Mouse (Mus musculus): Measurements from ENCODE around the gene Mmp14. TPM values are rescaled to one million over a fixed set of nuclear protein-coding genes. Genes with fewer than 3 reads are reported as not detected.

The Mmp14 gene
- polyA plus RNA-seq, 1 experiment from 2014 or later, result 235 TPM

DNA sequence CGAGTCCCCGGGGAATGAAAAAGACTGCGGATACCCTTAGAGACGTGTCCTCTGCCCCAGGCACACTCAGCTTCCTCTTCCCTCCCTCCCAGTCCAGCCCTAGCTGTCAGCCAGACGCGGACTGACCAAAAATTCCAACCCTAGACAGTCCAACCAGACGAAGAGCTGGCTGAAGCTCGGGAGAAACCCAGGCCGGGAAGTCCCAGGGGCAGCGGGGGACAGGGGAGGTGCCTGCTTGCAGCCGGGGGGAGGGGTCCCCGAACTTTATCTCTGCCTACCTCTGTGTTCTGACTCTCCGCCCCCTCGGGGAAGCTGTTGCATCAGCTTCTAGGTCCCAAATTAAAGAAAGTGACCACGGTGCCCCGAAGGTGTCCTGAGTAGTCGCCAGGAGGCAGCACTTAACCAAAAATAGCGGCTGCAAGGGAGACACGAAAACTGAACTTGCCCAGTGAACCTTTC is 13.8 kb upstream of the Mmp14 start, which contains the start of gene Slc7a7:
TSS of gene Slc7a7 (minus strand) at position 158 of the 459 bp plus-strand sequence.
- Histone ChIP-seq H3K27ac (replicated peaks; ENCODE audit: low read depth, low read length) (no peak within 1 kb of the TSS), H3K27me3 (replicated peaks; ENCODE audit: control insufficient read depth, insufficient read depth, low read length) (peaks cover 16% of the 10 kb centered on the region), H3K4me3 (ENCODE audit: low read depth, low read length) (peak within 1 kb of the TSS; percentile 9), H3K4me2 (ENCODE audit: low read depth, low read length) (peak within 1 kb of the TSS; percentile 35), H3K36me3 (ENCODE audit: control insufficient read depth, insufficient read depth, low read length) (no peaks in the 10 kb centered on the region), H3K4me1 (ENCODE audit: control insufficient read depth, insufficient read depth, low read length) (peaks cover 18% of the 10 kb centered on the region), H3K9me3 (ENCODE audit: control insufficient read depth, low read length) (no peaks in the 10 kb centered on the region), H3K9ac (ENCODE audit: low read depth, low read length) (peak within 1 kb of the TSS; percentile 40; the same call in 1 of the 2 replicates)
- whole genome bisulfite sequencing, result 5% methylated on average over 19 of the region's 19 CpGs
- DNase-seq (ENCODE audit: low spot score) (no peak), ATAC-seq (ENCODE audit: low read depth) (no peak)

DNA sequence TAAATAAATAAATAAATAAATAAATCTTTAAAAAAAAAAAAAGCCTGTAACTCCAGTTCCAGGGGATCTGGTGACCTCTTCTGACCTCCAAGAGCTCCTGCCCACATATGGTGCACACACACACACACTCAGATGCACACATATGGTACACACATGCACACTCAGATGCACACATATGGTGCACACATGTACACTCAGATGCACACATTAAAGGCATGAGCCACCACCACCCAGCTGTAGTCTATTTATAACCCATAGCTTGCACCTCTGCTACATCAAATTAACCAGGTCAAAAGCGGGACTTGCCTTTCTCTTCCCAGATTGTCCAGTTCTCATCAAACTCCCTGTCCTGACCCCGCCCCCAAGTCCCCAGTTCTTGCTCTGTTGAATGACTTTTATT is 10.4 kb upstream of the Mmp14 start:
- H3K36me3 ChIP-seq (ENCODE audit: control insufficient read depth, insufficient read depth, low read length), result no peaks in the 10 kb centered on the region
- H3K9ac ChIP-seq (ENCODE audit: low read depth, low read length), result no peak overlapping the region
- H3K27me3 ChIP-seq (replicated peaks; ENCODE audit: control insufficient read depth, insufficient read depth, low read length), result peaks cover 9% of the 10 kb centered on the region
- H3K9me3 ChIP-seq (ENCODE audit: control insufficient read depth, low read length), result no peaks in the 10 kb centered on the region
- 65% methylated on average over 2 of the region's 2 CpGs for WGBS
- DNase-seq (ENCODE audit: low spot score) (no peak), ATAC-seq (ENCODE audit: low read depth) (no peak)
- no peak overlapping the region for H3K4me2 ChIP-seq (ENCODE audit: low read depth, low read length)
- H3K4me1 ChIP-seq (ENCODE audit: control insufficient read depth, insufficient read depth, low read length), result peaks cover 8% of the 10 kb centered on the region; the same call in 1 of the 2 replicates
- no peak overlapping the region for H3K27ac ChIP-seq (replicated peaks; ENCODE audit: low read depth, low read length)
- H3K4me3 ChIP-seq (ENCODE audit: low read depth, low read length), result no peak overlapping the region

DNA sequence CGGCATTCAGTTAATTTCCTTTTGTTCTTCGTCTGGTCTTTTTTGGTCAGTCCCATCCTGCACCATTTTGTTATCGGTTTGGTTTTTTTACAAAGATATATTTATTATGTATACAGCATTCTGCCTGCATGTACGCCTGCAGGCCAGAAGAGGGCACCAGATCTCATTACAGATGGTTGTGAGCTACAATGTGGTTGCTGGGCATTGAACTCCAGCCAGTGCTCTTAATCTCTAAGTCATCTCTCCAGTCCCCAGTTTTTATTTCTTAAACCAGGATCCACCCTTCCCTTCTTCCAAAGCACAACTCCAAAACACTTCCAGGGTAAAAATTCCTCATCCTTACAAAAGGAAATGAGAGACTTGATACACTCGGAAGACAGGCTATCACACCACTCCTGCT is 8.0 kb upstream of the Mmp14 start:
- no peak for ATAC-seq (ENCODE audit: low read depth)
- H3K4me3 ChIP-seq (ENCODE audit: low read depth, low read length), result no peak overlapping the region
- no peak for DNase-seq (ENCODE audit: low spot score)
- H3K36me3 ChIP-seq (ENCODE audit: control insufficient read depth, insufficient read depth, low read length), result 0 out of 2 replicates have a peak, but pooled peaks cover 3% of the 10 kb centered on the region
- WGBS, result 71% methylated on average over 5 of the region's 5 CpGs
- H3K27me3 ChIP-seq (replicated peaks; ENCODE audit: control insufficient read depth, insufficient read depth, low read length), result no peaks in the 10 kb centered on the region
- H3K4me2 ChIP-seq (ENCODE audit: low read depth, low read length), result no peak overlapping the region
- H3K4me1 ChIP-seq (ENCODE audit: control insufficient read depth, insufficient read depth, low read length), result peaks cover 9% of the 10 kb centered on the region; the same call in 1 of the 2 replicates
- H3K27ac ChIP-seq (replicated peaks; ENCODE audit: low read depth, low read length), result no peak overlapping the region
- no peaks in the 10 kb centered on the region for H3K9me3 ChIP-seq (ENCODE audit: control insufficient read depth, low read length)
- H3K9ac ChIP-seq (ENCODE audit: low read depth, low read length), result no peak overlapping the region

DNA sequence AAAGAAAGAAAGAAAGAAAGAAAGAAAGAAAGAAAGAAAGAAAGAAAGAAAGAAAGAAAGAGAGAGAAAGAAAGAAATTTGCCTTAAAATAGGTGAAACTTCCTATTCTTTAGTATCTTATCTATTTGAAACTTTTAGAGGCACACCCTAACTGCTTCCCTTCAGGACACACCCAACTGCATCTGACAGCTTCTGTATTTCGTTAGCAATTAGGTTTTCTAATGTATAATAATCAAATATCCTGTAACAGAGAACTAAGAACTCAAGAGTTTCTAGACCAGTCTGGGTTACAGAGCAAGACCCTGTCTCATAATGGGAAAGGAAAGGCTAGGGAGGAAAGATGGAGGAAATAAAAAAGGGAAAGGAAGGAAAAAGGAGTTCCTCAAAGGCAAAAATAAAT is 6.8 kb upstream of the Mmp14 start:
- Histone ChIP-seq H3K4me2 (ENCODE audit: low read depth, low read length) (no peak overlapping the region), H3K36me3 (ENCODE audit: control insufficient read depth, insufficient read depth, low read length) (peaks cover 14% of the 10 kb centered on the region), H3K27ac (replicated peaks; ENCODE audit: low read depth, low read length) (no peak overlapping the region), H3K4me3 (ENCODE audit: low read depth, low read length) (no peak overlapping the region), H3K27me3 (replicated peaks; ENCODE audit: control insufficient read depth, insufficient read depth, low read length) (no peaks in the 10 kb centered on the region), H3K4me1 (ENCODE audit: control insufficient read depth, insufficient read depth, low read length) (peaks cover 15% of the 10 kb centered on the region), H3K9ac (ENCODE audit: low read depth, low read length) (no peak overlapping the region), H3K9me3 (ENCODE audit: control insufficient read depth, low read length) (no peaks in the 10 kb centered on the region)
- DNase-seq (ENCODE audit: low spot score) (no peak), ATAC-seq (ENCODE audit: low read depth) (no peak)
- WGBS, result 93% methylated on average over 1 of the region's 1 CpGs

DNA sequence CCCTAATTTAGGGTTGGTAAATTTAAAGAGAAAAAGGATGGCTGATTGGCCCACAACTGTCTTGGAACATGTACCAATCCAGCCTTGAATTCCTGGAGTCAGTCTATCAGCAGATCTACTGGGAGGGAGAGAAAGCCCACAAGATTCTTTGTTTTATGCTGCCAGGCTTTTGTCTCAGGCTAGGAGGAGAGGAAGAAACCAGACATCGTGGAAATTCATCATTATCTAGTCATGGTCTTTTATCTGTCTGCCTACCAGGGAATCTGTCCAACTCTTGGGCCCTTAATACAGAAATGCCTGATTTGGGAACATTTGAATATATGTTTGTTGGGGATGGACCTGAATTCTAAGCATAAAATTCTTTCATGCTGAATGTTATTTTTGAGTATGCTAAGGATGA is 5.9 kb upstream of the Mmp14 start:
- ATAC-seq (ENCODE audit: low read depth) (no peak), DNase-seq (ENCODE audit: low spot score) (no peak)
- H3K4me2 ChIP-seq (ENCODE audit: low read depth, low read length), result no peak overlapping the region
- H3K9me3 ChIP-seq (ENCODE audit: control insufficient read depth, low read length), result no peaks in the 10 kb centered on the region
- H3K36me3 ChIP-seq (ENCODE audit: control insufficient read depth, insufficient read depth, low read length), result peaks cover 18% of the 10 kb centered on the region
- no peak overlapping the region for H3K9ac ChIP-seq (ENCODE audit: low read depth, low read length)
- H3K4me1 ChIP-seq (ENCODE audit: control insufficient read depth, insufficient read depth, low read length), result peaks cover 24% of the 10 kb centered on the region
- H3K27me3 ChIP-seq (replicated peaks; ENCODE audit: control insufficient read depth, insufficient read depth, low read length), result no peaks in the 10 kb centered on the region
- WGBS, result 91% methylated on average over 1 of the region's 1 CpGs
- no peak overlapping the region for H3K4me3 ChIP-seq (ENCODE audit: low read depth, low read length)
- no peak overlapping the region for H3K27ac ChIP-seq (replicated peaks; ENCODE audit: low read depth, low read length)

DNA sequence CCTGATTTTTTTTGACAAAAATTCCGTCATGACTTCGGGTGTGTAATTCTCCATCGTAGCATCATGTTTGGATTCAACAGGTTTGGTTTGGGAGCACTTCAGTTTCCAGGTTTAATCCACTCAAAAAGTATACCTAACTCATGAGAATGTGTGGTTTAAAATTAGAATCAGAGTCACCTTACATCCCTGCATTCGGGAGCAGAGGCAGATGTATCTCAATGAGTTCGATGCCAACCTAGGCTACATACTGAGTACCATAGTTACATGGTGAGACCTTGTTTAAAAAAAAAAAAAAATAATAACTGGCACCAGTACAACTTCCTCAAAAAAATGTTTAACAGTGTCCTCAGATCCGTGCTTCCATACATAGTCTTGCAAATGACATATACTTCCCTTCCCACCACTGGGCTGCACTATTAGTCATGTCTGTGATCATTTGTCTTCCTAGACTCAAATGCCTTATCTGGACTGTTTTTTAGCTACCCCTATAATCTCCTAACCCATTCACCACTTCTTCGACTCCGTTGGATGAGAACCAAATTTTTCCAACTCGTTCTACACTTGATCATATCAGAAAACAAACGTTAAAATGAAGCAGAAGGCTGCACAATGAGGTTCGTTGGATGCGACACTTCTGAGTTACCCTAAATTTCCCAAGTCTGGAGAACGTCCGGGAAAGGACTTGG is 5.3 kb upstream of the Mmp14 start:
- no peak for DNase-seq (ENCODE audit: low spot score)
- H3K27ac ChIP-seq (replicated peaks; ENCODE audit: low read depth, low read length), result peak overlapping the region; percentile 92
- H3K36me3 ChIP-seq (ENCODE audit: control insufficient read depth, insufficient read depth, low read length), result peaks cover 18% of the 10 kb centered on the region
- H3K4me1 ChIP-seq (ENCODE audit: control insufficient read depth, insufficient read depth, low read length), result peaks cover 26% of the 10 kb centered on the region
- H3K4me3 ChIP-seq (ENCODE audit: low read depth, low read length), result peak overlapping the region; percentile 92
- ATAC-seq (ENCODE audit: low read depth), result no peak
- no peaks in the 10 kb centered on the region for H3K27me3 ChIP-seq (replicated peaks; ENCODE audit: control insufficient read depth, insufficient read depth, low read length)
- no peaks in the 10 kb centered on the region for H3K9me3 ChIP-seq (ENCODE audit: control insufficient read depth, low read length)
- H3K4me2 ChIP-seq (ENCODE audit: low read depth, low read length), result peak overlapping the region; percentile 79
- H3K9ac ChIP-seq (ENCODE audit: low read depth, low read length), result peak overlapping the region; percentile 91
- WGBS, result 32% methylated on average over 14 of the region's 14 CpGs

DNA sequence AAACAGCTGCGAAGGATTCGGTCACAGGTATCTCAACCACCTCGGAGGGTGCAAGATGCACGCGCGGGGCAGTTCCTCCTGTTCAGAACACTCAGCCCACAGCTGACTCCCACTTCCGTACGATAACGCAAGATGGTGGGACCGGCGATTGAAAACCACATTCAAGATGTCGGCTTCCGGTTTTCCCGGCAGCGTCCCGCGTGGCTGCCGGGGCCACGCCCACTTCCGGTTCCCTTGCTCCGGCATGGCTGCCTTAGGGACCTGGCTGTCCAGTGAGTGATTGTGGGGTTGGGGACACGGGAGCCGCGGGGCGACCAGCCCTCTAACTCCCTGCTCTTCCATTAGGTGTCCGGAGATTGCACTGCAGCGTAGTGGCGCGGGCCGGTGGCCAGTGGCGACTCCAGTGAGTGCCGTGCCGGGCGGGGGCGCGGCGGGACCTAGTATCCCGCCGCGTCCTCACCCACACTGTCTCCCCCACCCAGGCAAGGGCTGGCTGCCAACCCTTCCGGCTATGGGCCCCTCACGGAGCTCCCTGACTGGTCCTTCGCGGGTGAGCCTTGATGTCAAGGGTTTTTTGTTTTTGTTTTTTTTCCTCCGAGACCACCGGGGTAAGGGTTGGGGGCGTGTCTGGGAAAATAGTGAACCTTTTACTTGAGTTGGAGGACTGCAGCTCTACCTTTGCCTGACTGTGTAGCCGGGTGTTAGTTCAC is 4.6 kb upstream of the Mmp14 start, which contains the start of gene Mrpl52:
TSS of gene Mrpl52 (plus strand) at position 221 of the 710 bp plus-strand sequence.
- DNase-seq (ENCODE audit: low spot score) (peak; percentile 96), ATAC-seq (ENCODE audit: low read depth) (peak; percentile 73)
- H3K4me1 ChIP-seq (ENCODE audit: control insufficient read depth, insufficient read depth, low read length), result peaks cover 26% of the 10 kb centered on the region
- H3K4me3 ChIP-seq (ENCODE audit: low read depth, low read length), result peak within 1 kb of the TSS; percentile 92
- H3K36me3 ChIP-seq (ENCODE audit: control insufficient read depth, insufficient read depth, low read length), result peaks cover 18% of the 10 kb centered on the region
- peak within 1 kb of the TSS; percentile 79 for H3K4me2 ChIP-seq (ENCODE audit: low read depth, low read length)
- WGBS, result under 1% methylated on average over 30 of the region's 48 CpGs
- peak within 1 kb of the TSS; percentile 91 for H3K9ac ChIP-seq (ENCODE audit: low read depth, low read length)
- peak within 1 kb of the TSS; percentile 92 for H3K27ac ChIP-seq (replicated peaks; ENCODE audit: low read depth, low read length)
- H3K9me3 ChIP-seq (ENCODE audit: control insufficient read depth, low read length), result no peaks in the 10 kb centered on the region
- no peaks in the 10 kb centered on the region for H3K27me3 ChIP-seq (replicated peaks; ENCODE audit: control insufficient read depth, insufficient read depth, low read length)

DNA sequence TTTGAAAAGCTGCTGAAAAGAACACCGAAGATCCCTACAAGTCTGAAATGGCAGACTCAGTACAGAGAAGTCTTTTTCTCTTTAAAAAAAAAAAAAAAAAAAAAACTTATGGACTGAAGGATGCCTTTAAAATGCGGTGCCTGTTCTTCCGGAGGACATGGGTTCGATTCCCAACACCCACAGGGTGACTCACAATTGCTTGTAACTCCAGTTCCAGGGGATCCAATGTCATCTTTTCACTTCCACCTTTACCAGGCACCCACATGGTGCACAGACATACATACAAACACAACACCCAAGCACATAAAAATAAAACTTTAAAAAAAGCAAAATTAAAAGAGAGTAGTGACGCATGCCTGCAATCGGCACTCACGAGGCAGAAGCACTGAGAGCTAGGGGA is 3.7 kb upstream of the Mmp14 start:
- Histone ChIP-seq H3K36me3 (ENCODE audit: control insufficient read depth, insufficient read depth, low read length) (peaks cover 18% of the 10 kb centered on the region), H3K4me2 (ENCODE audit: low read depth, low read length) (peak overlapping the region; percentile 79), H3K27me3 (replicated peaks; ENCODE audit: control insufficient read depth, insufficient read depth, low read length) (no peaks in the 10 kb centered on the region), H3K4me3 (ENCODE audit: low read depth, low read length) (peak overlapping the region; percentile 92), H3K4me1 (ENCODE audit: control insufficient read depth, insufficient read depth, low read length) (peaks cover 26% of the 10 kb centered on the region), H3K27ac (replicated peaks; ENCODE audit: low read depth, low read length) (no peak overlapping the region), H3K9ac (ENCODE audit: low read depth, low read length) (peak overlapping the region; percentile 91), H3K9me3 (ENCODE audit: control insufficient read depth, low read length) (no peaks in the 10 kb centered on the region)
- ATAC-seq (ENCODE audit: low read depth), result no peak
- 88% methylated on average over 7 of the region's 7 CpGs for WGBS
- DNase-seq (ENCODE audit: low spot score), result no peak

All from embryonic facial prominence, embryonic 14.5 days (tissue).